Mouse (Mus musculus) left cerebral cortex, postnatal 36 days (tissue): ENCODE results near the gene Arhgap5. TPM values are rescaled to one million over a fixed set of nuclear protein-coding genes. Genes with fewer than 3 reads are reported as not detected.

ENCODE experiments used
- DNase-seq, 2 experiments: peaks; one replicate each; pipeline ENCODE4 v3.0.0; 2021 to 2022; ENCODE audit warnings: low spot score in 2 of 2, mixed read lengths in 1 of 2
- intact Hi-C: fragments of 180-260 bp; cut with DNase I; formaldehyde crosslinking; loops from one replicate; pipeline ENCODE4 v1.15.1; 2025
- total RNA-seq, 2 experiments: library from RNA; stranded (reverse); gene quantifications; 2 replicates each; pipeline ENCODE4 v1.2.3; 2021

Gene Arhgap5
- 100 to 1,000 TPM; 131 to 137 TPM for total RNA-seq

- DNase-seq = peak; percentile 91 to 92
- intact Hi-C loops = loop anchor here (1.0 to 10.0 kb wide), 7 partner anchors 100 to 469 kb away; partner anchors contain the start of gene Akap6
These were observed at the start of gene Arhgap5 for GRCm38 (mm10) chr12:52503456-52504320. Arhgap5 (plus strand) TSS chr12:52503972.

GRCm38 (mm10) chr12:52464593-52464992, 39.2 kb upstream of the Arhgap5 start:
- DNase-seq = no peak
- intact Hi-C loops = no loop called here

GRCm38 (mm10) chr12:52471621-52472020, 32.2 kb upstream of the Arhgap5 start:
- intact Hi-C loops = no loop called here
- no peak for DNase-seq

- intact Hi-C loops = no loop called here
These were observed 29.5 kb upstream of the Arhgap5 start for GRCm38 (mm10) chr12:52473988-52474968.

GRCm38 (mm10) chr12:52476036-52476435, 27.7 kb upstream of the Arhgap5 start:
- intact Hi-C loops = no loop called here
- no peak for DNase-seq

More at GRCm38 (mm10) chr12:52473988-52474968, 29.5 kb upstream of the Arhgap5 start:
- no peak for DNase-seq

- intact Hi-C loops = no loop called here
- DNase-seq = no peak
These were observed 25.2 kb upstream of the Arhgap5 start for GRCm38 (mm10) chr12:52478611-52479010.

- no peak for DNase-seq
These were observed 24.4 kb upstream of the Arhgap5 start for GRCm38 (mm10) chr12:52479323-52479722.

GRCm38 (mm10) chr12:52480851-52481250, 22.9 kb upstream of the Arhgap5 start:
- intact Hi-C loops = no loop called here
- no peak for DNase-seq

More at GRCm38 (mm10) chr12:52479323-52479722, 24.4 kb upstream of the Arhgap5 start:
- intact Hi-C loops = no loop called here

GRCm38 (mm10) chr12:52481969-52482550, 21.7 kb upstream of the Arhgap5 start:
- intact Hi-C loops = no loop called here
- DNase-seq = no peak

- no peak for DNase-seq
- intact Hi-C loops = no loop called here
These were observed 20.6 kb upstream of the Arhgap5 start for GRCm38 (mm10) chr12:52483219-52483618.

- DNase-seq = no peak
- intact Hi-C loops = no loop called here
These were observed 15.4 kb upstream of the Arhgap5 start for GRCm38 (mm10) chr12:52488266-52488975.

- intact Hi-C loops = no loop called here
- DNase-seq = no peak
These were observed 10.5 kb upstream of the Arhgap5 start for GRCm38 (mm10) chr12:52493281-52493681.

- intact Hi-C loops = no loop called here
- no peak for DNase-seq
These were observed 6.6 kb upstream of the Arhgap5 start for GRCm38 (mm10) chr12:52497209-52497608.

- DNase-seq = no peak
These were observed 2.6 kb upstream of the Arhgap5 start for GRCm38 (mm10) chr12:52500915-52501833.

GRCm38 (mm10) chr12:52502161-52502560, 1.6 kb upstream of the Arhgap5 start:
- DNase-seq = no peak
- intact Hi-C loops = loop anchor here (5.0 to 10.0 kb wide), 5 partner anchors 105 to 467 kb away; partner anchors contain the start of gene Akap6

More at GRCm38 (mm10) chr12:52500915-52501833, 2.6 kb upstream of the Arhgap5 start:
- intact Hi-C loops = loop anchor here (5.0 to 10.0 kb wide), 5 partner anchors 104 to 466 kb away; partner anchors contain the start of gene Akap6

GRCm38 (mm10) chr12:52503131-52503455, 679 bp upstream of the Arhgap5 start:
- DNase-seq = no peak
- intact Hi-C loops = loop anchor here (1.0 to 10.0 kb wide), 6 partner anchors 100 to 468 kb away; partner anchors contain the start of gene Akap6

GRCm38 (mm10) chr12:52504331-52505181, 784 bp downstream of the Arhgap5 start:
- intact Hi-C loops = loop anchor here (2.0 to 10.0 kb wide), 6 partner anchors 107 to 470 kb away; partner anchors contain the start of gene Akap6
- DNase-seq = peak; percentile 49 to 60
